Mouse (Mus musculus) liver, adult (tissue): Measurements from ENCODE around the gene Cox20.

Source experiments
- GATA4 ChIP-seq: IDR thresholded peaks from 2 replicates; pipeline ENCODE4 v1.6.1; 2014; ENCODE audit warnings: mild to moderate bottlenecking, low read length; ENCODE audit not compliant: insufficient replicate concordance

Gene Cox20

GRCm38 (mm10) chr1:178317275-178318001, 1.5 kb upstream of the Cox20 start:
- no peak for TF ChIP-seq GATA4

GRCm38 (mm10) chr1:178318002-178318388, 935 bp upstream of the Cox20 start:
- TF ChIP-seq GATA4: no peak

- no peak for TF ChIP-seq GATA4
These were observed 536 bp downstream of the Cox20 start for GRCm38 (mm10) chr1:178319295-178320037.

GRCm38 (mm10) chr1:178320038-178320722, 1.2 kb downstream of the Cox20 start:
- no peak for TF ChIP-seq GATA4

GRCm38 (mm10) chr1:178320723-178321590, 2.0 kb downstream of the Cox20 start:
- no peak for TF ChIP-seq GATA4

GRCm38 (mm10) chr1:178321730-178322357, 2.9 kb downstream of the Cox20 start:
- TF ChIP-seq GATA4: no peak

- no peak for TF ChIP-seq GATA4
These were observed 4.3 kb downstream of the Cox20 start for GRCm38 (mm10) chr1:178323235-178323634.

- TF ChIP-seq GATA4: no peak
These were observed 5.6 kb downstream of the Cox20 start for GRCm38 (mm10) chr1:178324568-178324967.

- no peak for TF ChIP-seq GATA4
These were observed 7.4 kb downstream of the Cox20 start for GRCm38 (mm10) chr1:178326357-178326756.

GRCm38 (mm10) chr1:178326950-178327349, 8.0 kb downstream of the Cox20 start:
- TF ChIP-seq GATA4: no peak

GRCm38 (mm10) chr1:178329017-178329416, 10.1 kb downstream of the Cox20 start:
- no peak for TF ChIP-seq GATA4

- TF ChIP-seq GATA4: no peak
These were observed 11.0 kb downstream of the Cox20 start for GRCm38 (mm10) chr1:178329946-178330345.

- TF ChIP-seq GATA4: no peak
These were observed 16.9 kb downstream of the Cox20 start for GRCm38 (mm10) chr1:178335860-178336261.

GRCm38 (mm10) chr1:178336289-178336775, 17.4 kb downstream of the Cox20 start:
- TF ChIP-seq GATA4: no peak; the same call in 1 of the 2 replicates
